Mouse (Mus musculus) common myeloid progenitor, adult 5-6 weeks (primary cell): ENCODE measurements at regions not wholly inside any gene's neighbourhood (a gene's known extent, or its start where the extent isn't known, plus 50 kb on each side); places are given as distances from the start of the nearest gene placed in this dataset.

Source experiments
- ATAC-seq: replicated peaks from 2 replicates; pipeline ENCODE4 v1.8.0; 2016; ENCODE audit warnings: low read depth, mild to moderate bottlenecking, moderate TSS enrichment, inconsistent platforms; ENCODE audit not compliant: poor library complexity, severe bottlenecking

GRCm38 (mm10) chr17:14541035-14541434 lies 153.0 kb downstream of the Thbs2 start:
- no peak for ATAC-seq

GRCm38 (mm10) chr17:14540269-14540975 lies 153.6 kb downstream of the Thbs2 start:
- no peak for ATAC-seq

- ATAC-seq: no peak
Observed at GRCm38 (mm10) chr17:14539651-14540050, 154.4 kb downstream of the Thbs2 start.

DNA sequence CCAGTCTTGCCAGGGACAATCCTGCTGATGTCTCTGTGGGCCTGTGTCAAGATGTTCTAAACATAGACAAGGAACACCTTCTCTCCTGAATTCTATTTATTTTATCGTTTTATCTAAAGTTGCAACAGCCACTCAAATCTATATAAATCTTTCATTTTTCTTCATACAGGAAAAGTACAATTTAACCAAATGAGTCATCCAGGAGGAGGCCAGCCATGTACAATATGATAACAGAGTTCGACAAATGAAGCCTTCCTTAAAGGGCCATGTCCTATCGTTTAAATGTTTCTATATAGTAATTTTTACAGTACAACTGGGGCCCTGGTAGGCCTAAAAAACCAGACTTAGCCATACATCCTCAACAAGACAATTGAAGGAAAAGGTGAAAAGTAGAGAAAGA lies 154.8 kb downstream of the Thbs2 start:
- ATAC-seq: no peak

GRCm38 (mm10) chr17:14538527-14538926 lies 155.5 kb downstream of the Thbs2 start:
- no peak for ATAC-seq

- no peak for ATAC-seq
Observed at GRCm38 (mm10) chr17:14532979-14533314, 161.1 kb downstream of the Thbs2 start.

DNA sequence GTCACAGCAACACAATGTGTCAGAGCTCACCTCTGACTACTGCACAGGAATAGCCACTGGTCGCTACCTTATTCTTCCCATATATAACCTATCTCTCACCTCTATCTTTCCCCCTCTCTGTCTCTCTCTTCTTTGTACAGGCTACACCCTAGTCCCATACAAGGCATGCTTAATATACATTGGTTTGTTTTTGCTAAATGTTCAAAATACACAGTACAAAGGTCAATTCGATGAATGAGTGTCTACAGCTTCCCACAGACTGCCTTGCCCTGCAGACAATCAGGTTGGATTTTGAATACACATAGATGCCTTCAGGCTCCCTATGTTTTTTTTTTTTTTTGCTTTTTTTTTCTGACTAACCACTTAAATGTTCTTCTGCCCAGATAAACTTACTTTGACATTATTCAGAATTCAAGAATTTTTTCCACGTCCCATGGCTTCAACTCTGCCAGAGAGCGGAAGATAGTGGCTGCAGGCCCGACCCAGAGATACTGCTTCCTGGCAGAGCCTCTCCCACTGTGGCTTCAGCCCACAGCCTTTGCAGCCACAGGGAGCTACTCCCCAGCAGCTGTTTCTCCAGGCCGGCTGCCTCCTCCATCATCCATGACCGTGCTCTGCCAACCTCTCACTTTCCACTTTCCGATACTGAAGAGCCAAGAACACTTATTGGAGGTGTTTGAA lies 161.6 kb downstream of the Thbs2 start:
- no peak for ATAC-seq

- no peak for ATAC-seq
Observed at GRCm38 (mm10) chr17:14531796-14532195, 162.2 kb downstream of the Thbs2 start.

- ATAC-seq: no peak
Observed at GRCm38 (mm10) chr17:14527691-14528090, 166.3 kb downstream of the Thbs2 start.

DNA sequence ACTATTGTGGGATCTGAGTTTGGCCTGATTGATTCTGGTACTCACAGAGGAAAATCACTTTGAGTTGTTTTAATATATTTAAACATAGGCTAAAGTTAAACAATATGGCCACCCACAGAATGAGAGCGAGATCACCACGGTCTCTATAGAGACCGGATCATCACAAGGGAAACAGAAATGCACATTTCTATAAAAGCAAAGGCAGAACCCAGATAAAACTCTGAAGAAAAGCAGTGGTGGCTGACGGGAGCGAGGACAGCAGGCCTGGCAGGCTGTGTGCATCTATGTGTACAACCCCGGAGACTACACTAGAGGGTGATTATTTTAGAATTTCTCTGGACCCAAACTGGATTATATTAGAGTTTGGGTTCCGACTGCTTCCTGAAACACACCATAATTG lies 168.8 kb downstream of the Thbs2 start:
- no peak for ATAC-seq

DNA sequence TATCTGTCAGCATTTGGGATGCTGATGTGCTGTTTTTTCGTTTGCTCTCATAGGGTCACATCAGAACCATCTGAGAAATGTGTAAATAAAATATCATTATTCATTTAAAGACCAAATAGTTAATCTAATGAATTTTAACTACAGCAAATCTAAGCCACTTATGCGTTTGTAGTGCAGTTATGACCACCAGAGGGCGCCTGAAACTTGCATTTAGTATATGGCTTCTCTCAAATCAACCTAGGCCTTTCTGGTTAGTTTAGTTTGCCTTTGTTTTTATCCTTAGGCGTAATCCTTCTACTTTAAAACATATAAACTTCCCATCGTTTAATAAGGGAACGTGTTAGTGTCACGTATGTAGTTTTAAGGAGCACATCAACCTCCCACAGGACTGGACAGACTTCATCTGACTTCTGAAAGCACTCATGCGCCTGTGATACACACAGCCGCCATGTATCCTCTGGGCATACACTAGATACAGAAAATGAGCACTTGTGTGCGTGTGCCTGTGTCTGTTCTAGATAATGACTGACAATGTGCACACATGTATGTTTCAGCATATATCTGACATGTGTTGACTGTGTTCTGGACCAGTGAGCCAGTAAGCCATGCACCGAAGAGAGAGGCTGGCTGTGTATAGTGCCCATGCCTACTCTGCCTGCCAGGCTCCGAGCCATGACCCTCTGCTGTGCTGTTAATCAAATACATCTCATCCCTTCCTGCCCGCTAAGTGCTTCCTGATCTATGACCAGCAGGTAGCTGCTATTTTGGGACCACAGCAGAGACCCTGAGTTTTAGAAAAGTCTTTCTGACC lies 169.4 kb downstream of the Thbs2 start:
- ATAC-seq: peak; percentile 67; the same call in 1 of the 2 replicates

- ATAC-seq: no peak
Observed at GRCm38 (mm10) chr17:14522011-14522410, 172.0 kb downstream of the Thbs2 start.

DNA sequence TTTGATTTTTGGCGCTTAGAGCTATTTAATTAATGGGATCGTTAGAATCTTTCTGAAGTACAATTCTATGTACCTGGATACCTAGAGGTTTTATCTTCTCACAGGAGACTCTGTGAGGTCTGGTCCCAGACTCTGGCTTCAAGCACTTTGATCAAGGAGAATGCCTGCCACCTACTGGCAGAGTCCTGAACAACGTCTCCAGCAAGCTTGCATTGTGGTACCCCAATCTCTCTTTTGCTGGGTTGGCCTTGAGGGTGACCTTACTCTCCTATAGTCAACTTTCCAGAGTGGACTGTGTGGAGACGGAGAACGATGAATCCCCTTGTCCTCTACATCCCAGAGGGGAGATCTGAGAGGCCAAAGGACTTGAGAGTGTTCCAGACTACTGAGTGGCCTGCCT lies 173.5 kb downstream of the Thbs2 start:
- ATAC-seq: peak; percentile 84

DNA sequence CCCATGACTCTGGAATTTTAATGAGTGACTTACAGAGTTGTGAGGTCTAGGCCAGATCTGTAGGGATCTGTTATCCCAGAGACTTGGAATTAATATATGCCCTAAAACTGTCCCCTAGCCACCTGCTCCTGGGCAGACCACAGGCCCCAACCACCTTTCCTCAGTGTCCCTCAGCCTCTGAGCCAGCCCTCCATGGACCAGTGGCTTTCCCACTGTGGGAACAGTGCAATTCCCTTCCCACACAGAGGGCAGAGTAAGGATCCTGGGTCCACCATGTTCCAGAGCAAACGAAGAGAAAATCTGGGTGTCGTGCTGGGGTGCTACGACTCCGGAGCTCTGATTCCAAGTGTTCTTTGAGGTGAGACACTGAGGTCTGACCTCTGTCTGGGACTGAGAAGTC lies 174.7 kb downstream of the Thbs2 start:
- ATAC-seq: no peak

- ATAC-seq: no peak
Observed at GRCm38 (mm10) chr17:14518216-14518615, 175.8 kb downstream of the Thbs2 start.

GRCm38 (mm10) chr17:14517368-14517767 lies 176.7 kb downstream of the Thbs2 start:
- no peak for ATAC-seq

DNA sequence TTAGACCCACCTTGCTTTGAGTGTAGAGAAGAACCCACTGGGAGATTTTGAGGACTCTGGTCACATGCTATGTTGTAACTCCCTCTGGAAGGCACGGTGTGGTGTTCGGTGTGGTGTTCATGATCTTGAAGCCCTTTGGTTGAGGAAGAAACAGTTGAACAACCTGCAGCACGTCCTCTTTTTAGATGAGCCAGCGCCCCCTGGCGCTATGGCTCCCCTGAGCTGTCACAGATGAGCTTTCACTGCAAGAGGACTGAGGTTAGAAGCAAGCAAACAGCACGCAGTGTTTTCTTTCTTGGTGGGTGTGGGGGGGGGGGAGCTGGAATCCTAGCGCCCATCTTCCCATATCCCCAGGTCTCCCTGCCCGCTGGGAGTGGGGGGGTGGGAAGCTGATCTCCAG lies 177.9 kb downstream of the Thbs2 start:
- no peak for ATAC-seq

- ATAC-seq: no peak
Observed at GRCm38 (mm10) chr17:14513454-14513853, 180.6 kb downstream of the Thbs2 start.

GRCm38 (mm10) chr17:14510486-14510885 lies 183.5 kb downstream of the Thbs2 start:
- ATAC-seq: no peak

- no peak for ATAC-seq
Observed at GRCm38 (mm10) chr17:14507111-14507510, 186.9 kb downstream of the Thbs2 start.

GRCm38 (mm10) chr17:14506123-14506522 lies 187.9 kb downstream of the Thbs2 start:
- ATAC-seq: no peak
